Mouse (Mus musculus) testis, adult 2 months (tissue): ENCODE data around the gene Adcy1. TPM values are rescaled to one million over a fixed set of nuclear protein-coding genes. Genes with fewer than 3 reads are reported as not detected.

ENCODE experiments used
- H3K27ac ChIP-seq: fragments of 200-500 bp; 2 replicates; pipeline ENCODE4 v1.5.1; 2012; ENCODE audit warnings: low read depth, low read length; ENCODE audit not compliant: control insufficient read depth, insufficient read depth
- H3K27me3 ChIP-seq: fragments of 200-500 bp; 2 replicates; pipeline ENCODE4 v1.6.1; 2012; ENCODE audit warnings: mild to moderate bottlenecking, low read length, moderate library complexity; ENCODE audit not compliant: control insufficient read depth, insufficient read depth
- H3K36me3 ChIP-seq: fragments of 200-500 bp; 2 replicates; pipeline ENCODE4 v1.6.1; 2012; ENCODE audit warnings: mild to moderate bottlenecking, low read length; ENCODE audit not compliant: control insufficient read depth, insufficient read depth
- H3K4me1 ChIP-seq: fragments of 200-500 bp; 2 replicates; pipeline ENCODE4 v1.6.1; 2012; ENCODE audit warnings: low read length; ENCODE audit not compliant: control insufficient read depth, insufficient read depth
- H3K4me3 ChIP-seq: fragments of 200-500 bp; 2 replicates; pipeline ENCODE4 v1.5.1; 2012; ENCODE audit warnings: low read depth, mild to moderate bottlenecking, low read length, moderate library complexity, mixed read lengths; ENCODE audit not compliant: control insufficient read depth
- CTCF ChIP-seq: fragments of 200-500 bp; IDR thresholded peaks from 2 replicates; pipeline ENCODE4 v1.5.1; 2012; ENCODE audit warnings: low read depth, mild to moderate bottlenecking, inconsistent platforms, low read length, moderate library complexity; ENCODE audit not compliant: control insufficient read depth, insufficient read depth, insufficient replicate concordance
- POLR2A ChIP-seq: fragments of 200-500 bp; IDR thresholded peaks from 2 replicates; pipeline ENCODE4 v1.6.1; 2012; ENCODE audit warnings: low read depth, mild to moderate bottlenecking, inconsistent platforms, low read length, moderate library complexity; ENCODE audit not compliant: control insufficient read depth
- polyA plus RNA-seq: library from polyadenylated mRNA; depleted of rRNA; stranded (reverse); fragments of >200 nt; gene quantifications from 2 replicates; pipeline ENCODE4 v1.2.3, GENCODE M21; 2012

Adcy1 gene
- polyA plus RNA-seq, 1 experiment = 0.47 TPM

DNA sequence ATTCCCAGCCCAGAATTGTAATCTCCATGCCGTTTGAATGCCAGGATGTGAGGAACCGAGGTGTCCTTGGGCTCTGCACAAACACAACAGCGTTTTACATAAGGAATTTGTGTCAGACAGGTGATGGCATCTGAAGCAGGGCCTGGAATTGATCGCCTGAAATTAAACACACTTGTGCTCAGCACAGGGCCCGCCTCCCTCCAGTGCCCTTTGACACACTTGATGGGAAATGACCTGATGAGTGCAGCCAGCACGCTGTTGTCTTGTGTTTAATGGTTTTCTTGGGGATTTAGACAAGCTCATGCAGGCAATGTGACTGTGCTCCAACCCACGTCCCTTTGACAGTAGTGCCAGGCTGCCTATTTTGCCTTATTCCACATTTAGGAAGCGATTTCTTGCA, 124.2 kb downstream of the Adcy1 start:
- no peak overlapping the region for H3K4me3 ChIP-seq
- H3K36me3 ChIP-seq = no peaks in the 10 kb centered on the region
- H3K4me1 ChIP-seq = 0 out of 2 replicates have a peak, but pooled peaks cover 2% of the 10 kb centered on the region
- H3K27me3 ChIP-seq = no peaks in the 10 kb centered on the region
- TF ChIP-seq POLR2A (no peak), CTCF (no peak)
- no peak overlapping the region for H3K27ac ChIP-seq

DNA sequence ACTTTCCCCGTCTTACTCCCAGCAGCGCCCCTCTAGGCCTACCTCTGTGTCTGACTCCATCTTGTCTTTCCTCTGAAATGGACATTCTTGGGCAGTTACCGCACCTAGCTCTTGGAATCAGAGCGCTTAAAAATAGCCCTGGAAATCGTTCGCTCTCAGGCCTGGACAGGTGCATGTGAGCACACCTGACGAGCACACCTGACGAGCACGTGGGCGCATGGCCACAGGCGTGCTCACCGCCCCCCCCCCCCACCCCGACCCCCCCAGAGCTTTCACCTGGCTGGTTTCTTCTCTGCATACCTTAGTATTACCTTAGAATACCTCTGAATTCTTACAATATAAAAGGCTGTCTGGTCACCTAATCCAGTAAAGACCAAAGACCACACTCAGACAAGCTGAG, 125.2 kb downstream of the Adcy1 start, which contains the start of gene Gm11985:
Gene Gm11985 (minus strand): TSS at position 101 of the 400 bp plus-strand sequence.
- no peak within 1 kb of the TSS for H3K4me3 ChIP-seq
- H3K27me3 ChIP-seq = no peaks in the 10 kb centered on the region
- H3K4me1 ChIP-seq = 0 out of 2 replicates have a peak, but pooled peaks cover 2% of the 10 kb centered on the region
- H3K27ac ChIP-seq = no peak within 1 kb of the TSS
- no peaks in the 10 kb centered on the region for H3K36me3 ChIP-seq
- TF ChIP-seq POLR2A (no peak), CTCF (no peak)

DNA sequence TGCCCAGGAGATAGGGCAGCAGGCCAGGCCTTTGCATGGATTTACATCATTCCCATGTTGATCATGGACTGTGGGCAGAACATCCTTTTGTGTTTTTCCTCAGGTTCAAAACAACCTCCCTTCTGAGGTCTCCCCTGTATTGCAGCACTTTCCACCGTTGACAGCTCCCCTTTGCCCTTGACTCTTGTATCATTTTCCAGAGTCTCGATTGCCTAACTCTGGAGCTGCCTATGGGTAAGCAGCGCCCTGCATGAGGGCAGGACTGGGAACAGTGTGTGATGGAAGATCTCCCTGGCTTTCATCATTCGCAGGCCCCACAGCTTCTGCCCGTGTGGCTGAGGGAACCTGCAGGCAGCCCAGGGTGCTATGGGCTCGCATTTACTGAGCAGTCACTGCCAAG, 129.4 kb downstream of the Adcy1 start:
- Histone ChIP-seq H3K4me3 (no peak overlapping the region), H3K27me3 (no peaks in the 10 kb centered on the region), H3K36me3 (no peaks in the 10 kb centered on the region), H3K4me1 (peaks cover 4% of the 10 kb centered on the region), H3K27ac (no peak overlapping the region)
- TF ChIP-seq CTCF (no peak), POLR2A (no peak)

DNA sequence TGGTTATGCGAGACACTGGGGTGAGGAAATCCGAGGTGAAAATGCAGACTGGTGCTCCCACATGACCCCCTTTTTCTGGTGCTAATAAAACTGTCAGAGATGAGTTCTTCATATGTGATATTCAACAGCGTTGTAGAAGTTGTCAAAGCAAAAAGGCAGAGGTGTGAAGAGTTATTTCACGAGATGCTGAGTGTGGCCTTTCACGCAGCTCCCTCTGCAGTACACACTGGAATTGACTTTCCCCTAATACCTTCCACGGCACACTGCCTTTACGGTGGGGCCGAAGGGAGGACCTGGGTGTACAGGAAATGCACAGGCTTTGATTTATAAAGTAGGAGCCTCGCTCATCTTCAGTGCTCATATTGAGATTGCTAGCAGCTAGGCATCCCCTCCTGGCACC, 129.8 kb downstream of the Adcy1 start:
- peaks cover 7% of the 10 kb centered on the region for H3K4me1 ChIP-seq
- no peaks in the 10 kb centered on the region for H3K27me3 ChIP-seq
- no peaks in the 10 kb centered on the region for H3K36me3 ChIP-seq
- no peak overlapping the region for H3K27ac ChIP-seq
- no peak for TF ChIP-seq POLR2A
- no peak for TF ChIP-seq CTCF
- H3K4me3 ChIP-seq = no peak overlapping the region

GRCm38 (mm10) chr11:7194432-7195311, 131.4 kb downstream of the Adcy1 start:
- Histone ChIP-seq H3K4me3 (no peak overlapping the region), H3K27me3 (no peaks in the 10 kb centered on the region), H3K27ac (no peak overlapping the region), H3K36me3 (no peaks in the 10 kb centered on the region), H3K4me1 (peaks cover 7% of the 10 kb centered on the region)
- TF ChIP-seq POLR2A (no peak), CTCF (peak; percentile 52; the same call in 1 of the 2 replicates)

DNA sequence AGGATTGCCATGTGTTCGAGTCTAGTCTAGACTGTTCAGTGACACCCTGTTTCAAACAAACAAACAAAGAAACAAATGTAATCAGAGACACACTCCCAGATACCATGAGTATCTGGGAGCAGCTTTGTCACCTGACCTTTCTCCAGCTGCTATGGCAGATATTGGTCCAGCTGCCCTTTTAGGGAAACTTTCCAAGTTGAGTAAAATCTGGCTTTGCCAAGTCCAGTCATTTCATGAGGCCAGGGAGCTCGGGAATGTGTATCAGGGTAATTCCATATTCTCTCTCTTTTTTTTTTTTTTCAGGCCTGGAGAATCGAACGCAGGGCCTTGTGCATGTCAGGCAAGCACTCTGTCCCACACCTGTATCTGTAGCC, 132.0 kb downstream of the Adcy1 start:
- Histone ChIP-seq H3K27me3 (no peaks in the 10 kb centered on the region), H3K4me3 (no peak overlapping the region), H3K27ac (no peak overlapping the region), H3K4me1 (peaks cover 7% of the 10 kb centered on the region), H3K36me3 (no peaks in the 10 kb centered on the region)
- TF ChIP-seq POLR2A (no peak), CTCF (no peak)

GRCm38 (mm10) chr11:7197491-7197941, 134.2 kb downstream of the Adcy1 start, which contains the start of gene Igfbp1:
Gene Igfbp1, plus strand, starts transcription at chr11:7197782.
- Histone ChIP-seq H3K36me3 (no peaks in the 10 kb centered on the region), H3K4me3 (no peak within 1 kb of the TSS; the same call in 1 of the 2 replicates), H3K27me3 (no peaks in the 10 kb centered on the region), H3K4me1 (peaks cover 7% of the 10 kb centered on the region), H3K27ac (no peak within 1 kb of the TSS)
- no peak for TF ChIP-seq CTCF
- no peak for TF ChIP-seq POLR2A

- no peaks in the 10 kb centered on the region for H3K36me3 ChIP-seq
- peaks cover 7% of the 10 kb centered on the region for H3K4me1 ChIP-seq
- no peaks in the 10 kb centered on the region for H3K27me3 ChIP-seq
- no peak overlapping the region for H3K27ac ChIP-seq
- no peak overlapping the region; the same call in 1 of the 2 replicates for H3K4me3 ChIP-seq
- TF ChIP-seq CTCF (no peak), POLR2A (no peak)
Measured at GRCm38 (mm10) chr11:7198006-7198405, 134.7 kb downstream of the Adcy1 start.
